Mouse (Mus musculus) embryonic facial prominence, embryonic 14.5 days (tissue): ENCODE data around the gene Zbtb20. TPM values are rescaled to one million over a fixed set of nuclear protein-coding genes. Genes with fewer than 3 reads are reported as not detected.

ENCODE experiments used
- ATAC-seq: fragments of 200-750 bp; cut with Nextera tagmentation; 2 replicates; pipeline ENCODE4 v1.8.0; 2017; ENCODE audit warnings: low read depth, moderate number of reproducible peaks, moderate TSS enrichment
- DNase-seq: peaks from one replicate; pipeline ENCODE4 v3.0.0-alpha.2; 2015; ENCODE audit warnings: low spot score
- H3K27ac ChIP-seq: fragments of 300-500 bp; sonication (generic); replicated peaks from 2 replicates; pipeline ENCODE4 v1.5.1; 2014; ENCODE audit warnings: low read depth, mild to moderate bottlenecking, low read length, moderate library complexity
- H3K27me3 ChIP-seq: fragments of 300-500 bp; sonication (generic); replicated peaks from 2 replicates; pipeline ENCODE4 v1.6.1; 2014; ENCODE audit warnings: low read length; ENCODE audit not compliant: control insufficient read depth, insufficient read depth
- H3K36me3 ChIP-seq: fragments of 300-500 bp; sonication (generic); 2 replicates; pipeline ENCODE4 v1.6.1; 2014; ENCODE audit warnings: low read length, mixed read lengths; ENCODE audit not compliant: control insufficient read depth, insufficient read depth
- H3K4me1 ChIP-seq: fragments of 300-500 bp; sonication (generic); 2 replicates; pipeline ENCODE4 v1.6.1; 2014; ENCODE audit warnings: antibody characterized with exemption, low read length; ENCODE audit not compliant: control insufficient read depth, insufficient read depth
- H3K4me2 ChIP-seq: fragments of 300-500 bp; sonication (generic); 2 replicates; pipeline ENCODE4 v1.6.1; 2014; ENCODE audit warnings: low read depth, mild to moderate bottlenecking, low read length, moderate library complexity, mixed read lengths
- H3K4me3 ChIP-seq: fragments of 300-500 bp; sonication (generic); 2 replicates; pipeline ENCODE4 v1.5.1; 2014; ENCODE audit warnings: low read depth, mild to moderate bottlenecking, low read length
- H3K9ac ChIP-seq: fragments of 300-500 bp; sonication (generic); 2 replicates; pipeline ENCODE4 v1.6.1; 2014; ENCODE audit warnings: low read depth, mild to moderate bottlenecking, low read length, moderate library complexity, mixed read lengths
- H3K9me3 ChIP-seq: fragments of 300-500 bp; sonication (generic); 2 replicates; pipeline ENCODE4 v1.6.1; 2016; ENCODE audit warnings: low read length; ENCODE audit not compliant: control insufficient read depth
- WGBS: fragments of 180-500 bp; shearing (Covaris S2); extraction: QIAGEN DNeasy Blood & Tissue Kit; methylation state at CpG from one replicate; pipeline ENCODE4 v1.1.7; 2014; 5-methylcytosine and 5-hydroxymethylcytosine counted together
- polyA plus RNA-seq: library from polyadenylated mRNA; unstranded; fragments of >200 nt; fragmentation: Nextera tagmentation; extraction: Ambion mirVana; gene quantifications from 2 replicates; pipeline ENCODE4 v1.2.1, GENCODE M21; 2014

Zbtb20 gene
- polyA plus RNA-seq, 1 experiment from 2014 or later = 20.6 TPM

GRCm38 (mm10) chr16:43363751-43364515 lies 488.3 kb downstream of the Zbtb20 start:
- H3K4me3 ChIP-seq = no peak overlapping the region
- H3K4me2 ChIP-seq = peak overlapping the region; percentile 27
- H3K4me1 ChIP-seq = peaks cover 14% of the 10 kb centered on the region
- no peaks in the 10 kb centered on the region for H3K36me3 ChIP-seq
- DNase-seq (peak; percentile 54), ATAC-seq (peak; percentile 64; the same call in 1 of the 2 replicates)
- H3K9ac ChIP-seq = peak overlapping the region; percentile 25; the same call in 1 of the 2 replicates
- 18% methylated on average over 7 of the region's 7 CpGs for WGBS
- H3K9me3 ChIP-seq = no peaks in the 10 kb centered on the region
- peak overlapping the region; percentile 77 for H3K27ac ChIP-seq
- no peaks in the 10 kb centered on the region for H3K27me3 ChIP-seq

GRCm38 (mm10) chr16:43364516-43364910 lies 488.8 kb downstream of the Zbtb20 start:
- no peak overlapping the region for H3K4me3 ChIP-seq
- no peaks in the 10 kb centered on the region for H3K9me3 ChIP-seq
- DNase-seq = no peak
- peaks cover 14% of the 10 kb centered on the region for H3K4me1 ChIP-seq
- 75% methylated on average over 6 of the region's 6 CpGs for WGBS
- H3K9ac ChIP-seq = no peak overlapping the region
- no peak for ATAC-seq
- H3K36me3 ChIP-seq = no peaks in the 10 kb centered on the region
- H3K4me2 ChIP-seq = no peak overlapping the region
- H3K27me3 ChIP-seq = no peaks in the 10 kb centered on the region
- H3K27ac ChIP-seq = peak overlapping the region; percentile 77; the same call in 1 of the 2 replicates

DNA sequence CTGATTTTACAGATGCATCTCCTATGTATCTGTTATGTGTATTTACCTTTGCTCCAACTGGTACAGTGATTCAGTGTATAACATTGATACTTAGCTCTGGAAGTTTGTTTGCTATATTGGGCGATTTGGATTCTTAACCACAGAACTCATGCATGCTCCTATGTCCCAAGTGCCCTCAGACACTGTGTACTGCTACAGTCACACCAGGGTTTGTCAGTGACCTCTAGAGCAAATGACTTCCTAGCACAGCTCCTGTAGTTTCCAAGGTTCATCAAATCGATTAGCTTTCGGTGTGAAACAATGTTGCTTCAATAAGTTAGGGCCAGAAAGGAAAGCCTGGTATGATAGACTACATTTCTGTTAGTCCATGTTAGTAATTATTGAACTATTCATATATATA lies 489.6 kb downstream of the Zbtb20 start:
- DNase-seq = no peak
- no peak overlapping the region for H3K4me2 ChIP-seq
- H3K36me3 ChIP-seq = no peaks in the 10 kb centered on the region
- no peak overlapping the region for H3K27ac ChIP-seq
- no peak for ATAC-seq
- H3K9ac ChIP-seq = no peak overlapping the region
- H3K27me3 ChIP-seq = no peaks in the 10 kb centered on the region
- WGBS = 90% methylated on average over 3 of the region's 3 CpGs
- H3K4me1 ChIP-seq = peaks cover 14% of the 10 kb centered on the region
- no peak overlapping the region for H3K4me3 ChIP-seq
- H3K9me3 ChIP-seq = no peaks in the 10 kb centered on the region

GRCm38 (mm10) chr16:43370496-43371020 lies 494.9 kb downstream of the Zbtb20 start:
- no peak overlapping the region for H3K4me3 ChIP-seq
- H3K27me3 ChIP-seq = no peaks in the 10 kb centered on the region
- no peak for DNase-seq
- H3K9ac ChIP-seq = no peak overlapping the region
- ATAC-seq = no peak
- no peaks in the 10 kb centered on the region for H3K4me1 ChIP-seq
- no peak overlapping the region for H3K4me2 ChIP-seq
- no peak overlapping the region for H3K27ac ChIP-seq
- H3K36me3 ChIP-seq = no peaks in the 10 kb centered on the region
- no peaks in the 10 kb centered on the region for H3K9me3 ChIP-seq
- WGBS = 77% methylated on average over 3 of the region's 3 CpGs

- Histone ChIP-seq H3K9ac (no peak overlapping the region), H3K36me3 (no peaks in the 10 kb centered on the region), H3K27ac (no peak overlapping the region), H3K27me3 (no peaks in the 10 kb centered on the region), H3K9me3 (no peaks in the 10 kb centered on the region), H3K4me1 (no peaks in the 10 kb centered on the region), H3K4me2 (no peak overlapping the region), H3K4me3 (no peak overlapping the region)
- WGBS = 69% methylated on average over 6 of the region's 6 CpGs
- no peak for DNase-seq
- ATAC-seq = no peak
These were observed 501.1 kb downstream of the Zbtb20 start for GRCm38 (mm10) chr16:43376782-43377181.

DNA sequence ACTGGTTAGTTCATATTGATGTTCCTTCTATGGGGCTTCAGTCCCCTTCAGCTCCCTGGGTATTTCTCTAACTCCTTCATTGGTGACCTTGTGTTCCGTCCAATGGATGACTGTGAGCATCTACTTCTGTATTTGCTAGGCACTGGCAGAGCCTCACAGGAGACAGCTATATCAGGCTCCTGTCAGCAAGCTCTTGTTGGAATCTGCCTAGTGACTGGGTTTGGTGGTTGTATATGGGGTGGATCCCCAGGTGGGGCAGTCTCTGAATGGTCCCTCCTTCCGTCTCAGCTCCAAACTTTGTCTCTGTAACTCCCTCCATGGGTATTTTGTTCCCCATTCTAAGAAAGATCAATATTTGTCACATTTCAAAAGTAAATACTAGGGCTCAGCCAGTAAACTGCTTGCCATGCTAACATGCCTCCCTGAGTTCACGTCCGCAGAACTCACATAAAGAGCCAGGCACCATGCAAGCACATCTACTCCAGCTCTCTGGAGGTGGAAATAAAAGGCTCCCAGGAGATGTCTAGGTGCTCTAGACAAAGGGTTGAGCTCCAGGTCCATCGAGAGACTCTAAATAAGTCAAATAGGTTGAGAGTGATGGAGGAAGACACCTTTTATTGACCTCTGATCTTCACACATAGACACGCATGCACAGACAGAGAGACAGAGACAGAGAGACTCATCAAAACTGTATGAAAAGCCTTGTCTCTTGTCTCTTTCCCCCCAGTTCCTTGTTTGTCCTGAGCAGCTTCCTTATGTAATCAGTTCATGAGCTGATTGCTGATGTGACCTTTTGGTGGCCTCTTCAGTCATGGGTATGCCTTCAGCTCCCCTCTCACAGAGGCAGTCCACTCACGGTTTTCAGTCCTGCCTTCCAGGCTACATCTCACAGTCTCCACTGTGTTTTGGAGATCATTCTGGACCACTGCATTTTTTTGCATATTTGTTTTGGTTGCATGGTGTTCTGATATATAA lies 504.0 kb downstream of the Zbtb20 start:
- no peak overlapping the region for H3K4me3 ChIP-seq
- H3K9me3 ChIP-seq = no peaks in the 10 kb centered on the region
- H3K4me2 ChIP-seq = no peak overlapping the region
- H3K27me3 ChIP-seq = no peaks in the 10 kb centered on the region
- H3K9ac ChIP-seq = no peak overlapping the region
- H3K4me1 ChIP-seq = no peaks in the 10 kb centered on the region
- no peak for DNase-seq
- no peak for ATAC-seq
- 85% methylated on average over 7 of the region's 7 CpGs for whole genome bisulfite sequencing
- no peak overlapping the region for H3K27ac ChIP-seq
- H3K36me3 ChIP-seq = no peaks in the 10 kb centered on the region

- Histone ChIP-seq H3K27me3 (no peaks in the 10 kb centered on the region), H3K4me1 (no peaks in the 10 kb centered on the region), H3K36me3 (no peaks in the 10 kb centered on the region), H3K4me3 (no peak overlapping the region), H3K4me2 (no peak overlapping the region), H3K9ac (no peak overlapping the region), H3K27ac (no peak overlapping the region), H3K9me3 (no peaks in the 10 kb centered on the region)
- WGBS = 79% methylated on average over 2 of the region's 2 CpGs
- ATAC-seq (no peak), DNase-seq (no peak)
These were observed 505.5 kb downstream of the Zbtb20 start for GRCm38 (mm10) chr16:43381183-43381582.

DNA sequence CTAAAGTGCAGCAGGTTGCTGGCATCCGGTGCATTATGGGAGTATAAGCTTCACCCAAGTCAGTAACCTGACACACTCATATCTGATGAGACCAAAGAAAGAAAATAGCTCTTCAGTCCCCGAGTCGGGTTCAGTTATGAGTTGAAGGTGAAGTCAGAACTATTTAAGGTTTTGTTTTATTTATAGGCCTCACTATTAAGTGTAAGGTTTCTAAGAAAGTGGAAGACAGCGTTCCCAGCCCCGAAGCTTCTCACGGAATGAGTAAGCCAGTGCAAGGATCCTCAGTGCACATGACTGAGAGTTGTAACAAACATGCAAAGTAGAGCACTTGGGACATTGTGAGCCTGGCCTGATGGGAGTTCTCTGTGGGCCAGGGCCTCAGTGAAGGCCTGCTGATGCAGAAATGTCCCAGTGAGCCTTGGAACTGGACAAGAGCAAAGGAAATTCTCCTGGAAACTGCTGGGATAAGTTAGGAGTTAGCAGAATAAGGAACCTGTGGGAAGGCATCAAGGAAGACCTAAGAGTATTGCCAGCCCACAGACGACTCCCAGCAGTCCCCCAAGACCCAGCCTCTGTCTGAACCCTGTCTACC lies 507.6 kb downstream of the Zbtb20 start:
- Histone ChIP-seq H3K4me1 (no peaks in the 10 kb centered on the region), H3K9ac (no peak overlapping the region), H3K36me3 (no peaks in the 10 kb centered on the region), H3K4me2 (no peak overlapping the region), H3K4me3 (no peak overlapping the region), H3K27ac (no peak overlapping the region), H3K27me3 (no peaks in the 10 kb centered on the region), H3K9me3 (no peaks in the 10 kb centered on the region)
- DNase-seq = no peak
- WGBS = 74% methylated on average over 7 of the region's 7 CpGs
- no peak for ATAC-seq
